Mouse (Mus musculus): ENCODE measurements around the gene Ttc28. TPM values are rescaled to one million over a fixed set of nuclear protein-coding genes. Genes with fewer than 3 reads are reported as not detected.
A peak's percentile ranks its signal among the peaks of the same experiment; 100 is the strongest.

The Ttc28 gene
- total RNA-seq, 4 experiments from 2014 or later, result 11.0 to 17.2 (median 12.3) TPM

GRCm38 (mm10) chr5:111162857-111163256 lies 283.3 kb downstream of the Ttc28 start:
- DNase-seq (ENCODE audit: low spot score), result no peak

GRCm38 (mm10) chr5:111163377-111163776 lies 283.8 kb downstream of the Ttc28 start:
- DNase-seq (ENCODE audit: low spot score), result no peak

GRCm38 (mm10) chr5:111164348-111164920 lies 284.8 kb downstream of the Ttc28 start:
- no peak for DNase-seq (ENCODE audit: low spot score)

- DNase-seq (ENCODE audit: low spot score), result no peak
Observed at GRCm38 (mm10) chr5:111170383-111170782, 290.8 kb downstream of the Ttc28 start.

GRCm38 (mm10) chr5:111175410-111175809 lies 295.8 kb downstream of the Ttc28 start:
- DNase-seq (ENCODE audit: low spot score), result no peak

- no peak for DNase-seq (ENCODE audit: low spot score)
Observed at GRCm38 (mm10) chr5:111175842-111176241, 296.2 kb downstream of the Ttc28 start.

GRCm38 (mm10) chr5:111176441-111176840 lies 296.8 kb downstream of the Ttc28 start:
- DNase-seq (ENCODE audit: low spot score), result no peak

- peak; percentile 80 for DNase-seq (ENCODE audit: low spot score)
Observed at GRCm38 (mm10) chr5:111178324-111179076, 298.9 kb downstream of the Ttc28 start.

- DNase-seq (ENCODE audit: low spot score), result no peak
Observed at GRCm38 (mm10) chr5:111179651-111180050, 300.0 kb downstream of the Ttc28 start.

GRCm38 (mm10) chr5:111180091-111181053 lies 300.8 kb downstream of the Ttc28 start:
- DNase-seq (ENCODE audit: low spot score), result no peak

- no peak for DNase-seq (ENCODE audit: low spot score)
Observed at GRCm38 (mm10) chr5:111181204-111181912, 301.8 kb downstream of the Ttc28 start.

GRCm38 (mm10) chr5:111186600-111186999 lies 307.0 kb downstream of the Ttc28 start:
- no peak for DNase-seq (ENCODE audit: low spot score)

- no peak for DNase-seq (ENCODE audit: low spot score)
Observed at GRCm38 (mm10) chr5:111191972-111192371, 312.4 kb downstream of the Ttc28 start.

- DNase-seq (ENCODE audit: low spot score), result no peak
Observed at GRCm38 (mm10) chr5:111194829-111195228, 315.2 kb downstream of the Ttc28 start.

GRCm38 (mm10) chr5:111195488-111196485 lies 316.2 kb downstream of the Ttc28 start:
- no peak for DNase-seq (ENCODE audit: low spot score)

- DNase-seq (ENCODE audit: low spot score), result no peak
Observed at GRCm38 (mm10) chr5:111197727-111198126, 318.1 kb downstream of the Ttc28 start.

GRCm38 (mm10) chr5:111200167-111200840 lies 320.7 kb downstream of the Ttc28 start:
- no peak for DNase-seq (ENCODE audit: low spot score)

GRCm38 (mm10) chr5:111200915-111201610 lies 321.5 kb downstream of the Ttc28 start:
- no peak for DNase-seq (ENCODE audit: low spot score)

- no peak for DNase-seq (ENCODE audit: low spot score)
Observed at GRCm38 (mm10) chr5:111204221-111204620, 324.6 kb downstream of the Ttc28 start.

Measured in heart, adult 8-10 months (tissue).